Mouse (Mus musculus) stomach, postnatal 0 days (tissue): ENCODE data around the gene Ifitm1. TPM values are rescaled to one million over a fixed set of nuclear protein-coding genes. Genes with fewer than 3 reads are reported as not detected.

ENCODE experiments used
- ATAC-seq: fragments of 200-750 bp; cut with Nextera tagmentation; 2 replicates; pipeline ENCODE4 v1.8.0; 2017; ENCODE audit not compliant: low FRiP score, low TSS enrichment
- DNase-seq: peaks from one replicate; pipeline ENCODE4 v3.0.0-alpha.2; 2016; ENCODE audit warnings: low spot score
- H3K27ac ChIP-seq: fragments of 300-500 bp; sonication (generic); replicated peaks from 2 replicates; pipeline ENCODE4 v1.5.1; 2014; ENCODE audit warnings: mild to moderate bottlenecking, control low read depth
- H3K27me3 ChIP-seq: fragments of 300-500 bp; sonication (generic); 2 replicates; pipeline ENCODE4 v1.6.1; 2014; ENCODE audit warnings: low read length; ENCODE audit not compliant: control insufficient read depth, insufficient read depth
- H3K36me3 ChIP-seq: fragments of 300-500 bp; sonication (generic); 2 replicates; pipeline ENCODE4 v1.6.1; 2014; ENCODE audit warnings: low read length, mixed read lengths; ENCODE audit not compliant: control insufficient read depth, insufficient read depth
- H3K4me1 ChIP-seq: fragments of 300-500 bp; sonication (generic); replicated peaks from 2 replicates; pipeline ENCODE4 v1.6.1; 2014; ENCODE audit warnings: antibody characterized with exemption; ENCODE audit not compliant: control insufficient read depth, insufficient read depth
- H3K4me2 ChIP-seq: fragments of 300-500 bp; sonication (generic); replicated peaks from 2 replicates; pipeline ENCODE4 v1.6.1; 2014; ENCODE audit warnings: low read depth, mild to moderate bottlenecking, control low read depth, moderate library complexity
- H3K4me3 ChIP-seq: fragments of 300-500 bp; sonication (generic); 2 replicates; pipeline ENCODE4 v1.5.1; 2014; ENCODE audit warnings: low read depth, low read length, control low read depth
- H3K9ac ChIP-seq: fragments of 300-500 bp; sonication (generic); 2 replicates; pipeline ENCODE4 v1.6.1; 2014; ENCODE audit warnings: mild to moderate bottlenecking, low read length, control low read depth, mixed read lengths
- H3K9me3 ChIP-seq: fragments of 300-500 bp; sonication (generic); 2 replicates; pipeline ENCODE4 v1.6.1; 2016; ENCODE audit warnings: low read length; ENCODE audit not compliant: control insufficient read depth
- CTCF ChIP-seq: IDR thresholded peaks from 2 replicates; pipeline ENCODE4 v1.5.1; 2016; ENCODE audit warnings: antibody characterized with exemption, low read depth, mild to moderate bottlenecking, moderate library complexity
- EP300 ChIP-seq: optimal IDR thresholded peaks from 2 replicates; pipeline ENCODE3; 2016; ENCODE audit warnings: antibody characterized with exemption
- WGBS: fragments of 180-500 bp; shearing (Covaris S2); extraction: QIAGEN DNeasy Blood & Tissue Kit; methylation state at CpG from one replicate; pipeline ENCODE4 v1.1.7; 2014; 5-methylcytosine and 5-hydroxymethylcytosine counted together
- polyA plus RNA-seq: library from polyadenylated mRNA; unstranded; fragments of >200 nt; fragmentation: Nextera tagmentation; extraction: Ambion mirVana; gene quantifications from 2 replicates; pipeline ENCODE4 v1.2.1, GENCODE M21; 2015

Ifitm1 gene
- polyA plus RNA-seq, 1 experiment from 2014 or later, result 173 TPM

- Histone ChIP-seq H3K27ac (no peak overlapping the region), H3K9ac (no peak overlapping the region), H3K9me3 (no peaks in the 10 kb centered on the region), H3K4me1 (peaks cover 6% of the 10 kb centered on the region), H3K4me3 (no peak overlapping the region), H3K27me3 (no peaks in the 10 kb centered on the region), H3K36me3 (peaks cover 30% of the 10 kb centered on the region), H3K4me2 (no peak overlapping the region)
- TF ChIP-seq CTCF (no peak), EP300 (no peak)
- DNase-seq (no peak), ATAC-seq (no peak)
- 90% methylated on average over 10 of the region's 10 CpGs for WGBS
These were observed 20.7 kb upstream of the Ifitm1 start for GRCm38 (mm10) chr7:140946311-140946710.

- peak; percentile 70 for ATAC-seq
- 51% methylated on average over 7 of the region's 7 CpGs for WGBS
- DNase-seq, result peak; percentile 52
These were observed 20.0 kb upstream of the Ifitm1 start for GRCm38 (mm10) chr7:140946980-140947379.

GRCm38 (mm10) chr7:140948161-140948560, 18.9 kb upstream of the Ifitm1 start:
- Histone ChIP-seq H3K4me2 (no peak overlapping the region), H3K4me3 (no peak overlapping the region), H3K27ac (no peak overlapping the region), H3K27me3 (no peaks in the 10 kb centered on the region), H3K9ac (no peak overlapping the region), H3K9me3 (no peaks in the 10 kb centered on the region), H3K4me1 (peaks cover 8% of the 10 kb centered on the region), H3K36me3 (peaks cover 30% of the 10 kb centered on the region)
- 76% methylated on average over 8 of the region's 8 CpGs for WGBS
- no peak for ATAC-seq
- no peak for TF ChIP-seq CTCF
- TF ChIP-seq EP300, result no peak
- no peak for DNase-seq

More at GRCm38 (mm10) chr7:140946980-140947379, 20.0 kb upstream of the Ifitm1 start:
- Histone ChIP-seq H3K36me3 (peaks cover 30% of the 10 kb centered on the region), H3K27me3 (no peaks in the 10 kb centered on the region), H3K4me2 (no peak overlapping the region), H3K9ac (no peak overlapping the region), H3K4me1 (peaks cover 9% of the 10 kb centered on the region), H3K9me3 (no peaks in the 10 kb centered on the region), H3K27ac (peak overlapping the region; percentile 53; the same call in 1 of the 2 replicates), H3K4me3 (no peak overlapping the region)
- TF ChIP-seq EP300 (no peak), CTCF (no peak)

GRCm38 (mm10) chr7:140949255-140949654, 17.8 kb upstream of the Ifitm1 start:
- no peak for TF ChIP-seq EP300
- Histone ChIP-seq H3K9ac (no peak overlapping the region), H3K36me3 (peaks cover 30% of the 10 kb centered on the region), H3K27me3 (no peaks in the 10 kb centered on the region), H3K27ac (no peak overlapping the region), H3K4me3 (no peak overlapping the region), H3K4me2 (no peak overlapping the region), H3K9me3 (no peaks in the 10 kb centered on the region), H3K4me1 (peaks cover 4% of the 10 kb centered on the region; the same call in 1 of the 2 replicates)
- WGBS, result 89% methylated on average over 6 of the region's 6 CpGs
- DNase-seq, result no peak
- no peak for ATAC-seq

GRCm38 (mm10) chr7:140949824-140950530, 17.0 kb upstream of the Ifitm1 start, which contains the start of gene Ifitm5:
Gene Ifitm5 (minus strand): TSS chr7:140950291.
- H3K4me2 ChIP-seq, result 0 out of 2 replicates have a peak within 1 kb of the TSS, but pooled peaks have one; percentile 14
- H3K27me3 ChIP-seq, result no peaks in the 10 kb centered on the region
- H3K9ac ChIP-seq, result peak within 1 kb of the TSS; percentile 23; the same call in 1 of the 2 replicates
- DNase-seq (no peak), ATAC-seq (no peak)
- peaks cover 23% of the 10 kb centered on the region for H3K36me3 ChIP-seq
- TF ChIP-seq CTCF, result no peak
- TF ChIP-seq EP300, result no peak
- peak within 1 kb of the TSS; percentile 67 for H3K27ac ChIP-seq
- 77% methylated on average over 16 of the region's 16 CpGs for WGBS
- H3K4me3 ChIP-seq, result no peak within 1 kb of the TSS
- no peaks in the 10 kb centered on the region for H3K9me3 ChIP-seq
- peaks cover 4% of the 10 kb centered on the region; the same call in 1 of the 2 replicates for H3K4me1 ChIP-seq

GRCm38 (mm10) chr7:140951051-140951450, 16.0 kb upstream of the Ifitm1 start:
- Histone ChIP-seq H3K9me3 (no peaks in the 10 kb centered on the region), H3K4me1 (peaks cover 4% of the 10 kb centered on the region; the same call in 1 of the 2 replicates), H3K36me3 (peaks cover 20% of the 10 kb centered on the region), H3K27ac (peak overlapping the region; percentile 67), H3K27me3 (no peaks in the 10 kb centered on the region), H3K4me2 (0 out of 2 replicates have a peak overlapping the region, but pooled peaks have one; percentile 14), H3K9ac (peak overlapping the region; percentile 23; the same call in 1 of the 2 replicates), H3K4me3 (no peak overlapping the region)
- ATAC-seq (no peak), DNase-seq (no peak)
- WGBS, result 26% methylated on average over 8 of the region's 8 CpGs
- TF ChIP-seq CTCF (no peak), EP300 (no peak)
